Mouse (Mus musculus) gastrocnemius, postnatal 4 days (tissue): ENCODE measurements at regions not wholly inside any gene's neighbourhood (a gene's known extent, or its start where the extent isn't known, plus 50 kb on each side); places are given as distances from the start of the nearest gene placed in this dataset.
A peak's percentile ranks its signal among the peaks of the same experiment; 100 is the strongest.
"Not testable (repeated sequence)": the region's sequence is repeated elsewhere in the genome, so short reads cannot be mapped to it uniquely, and the experiment has no call there.

Source experiments
- DNase-seq, 2 experiments: peaks; one replicate each; pipeline ENCODE4 v3.0.0; 2021 to 2022; ENCODE audit warnings: low spot score in 2 of 2, mixed read lengths in 2 of 2

DNA sequence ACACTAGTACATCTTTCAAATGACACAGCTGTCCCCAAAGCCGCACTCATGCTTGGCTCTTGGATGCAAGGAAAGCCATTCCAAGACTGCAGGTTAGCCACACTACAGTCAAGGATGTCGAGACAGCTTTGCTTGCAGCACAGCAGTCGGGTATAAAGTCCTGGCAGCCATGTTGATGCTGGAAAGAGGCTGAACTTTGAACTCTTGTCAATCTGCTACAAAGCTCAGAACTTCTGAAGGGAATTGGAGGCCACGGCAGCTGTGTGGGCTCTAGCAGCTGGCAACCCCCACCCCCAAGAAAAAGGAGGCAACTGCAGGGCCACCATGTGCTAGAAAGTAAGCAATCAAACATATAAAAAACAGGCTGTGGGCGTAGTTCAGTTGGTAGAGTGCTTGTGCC lies 90.0 kb upstream of the Zcchc2 start:
- no peak for DNase-seq

DNA sequence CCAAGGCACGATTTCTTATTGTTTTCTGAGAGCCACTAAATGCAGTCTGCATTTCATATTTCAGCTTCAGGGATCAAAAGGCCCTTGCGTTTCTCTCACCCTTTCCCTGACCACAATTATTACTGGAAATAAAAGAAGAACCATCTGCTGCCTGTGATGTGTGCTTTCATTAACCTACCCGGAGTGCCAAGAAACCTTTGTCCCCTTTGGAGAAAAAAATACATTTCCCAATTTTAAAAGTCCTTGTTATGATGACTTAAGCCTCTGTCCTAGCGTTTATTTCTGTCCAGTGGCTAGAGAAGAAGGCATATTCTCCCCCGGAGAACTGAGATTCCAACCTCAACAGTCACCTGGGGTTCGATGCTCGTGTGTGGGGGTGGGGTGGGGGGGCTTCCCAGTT lies 89.3 kb upstream of the Zcchc2 start:
- no peak for DNase-seq

- DNase-seq = no peak
Measured at GRCm38 (mm10) chr1:105903286-105904115, 86.7 kb upstream of the Zcchc2 start.

GRCm38 (mm10) chr1:105904737-105905136 lies 85.5 kb upstream of the Zcchc2 start:
- no peak for DNase-seq

DNA sequence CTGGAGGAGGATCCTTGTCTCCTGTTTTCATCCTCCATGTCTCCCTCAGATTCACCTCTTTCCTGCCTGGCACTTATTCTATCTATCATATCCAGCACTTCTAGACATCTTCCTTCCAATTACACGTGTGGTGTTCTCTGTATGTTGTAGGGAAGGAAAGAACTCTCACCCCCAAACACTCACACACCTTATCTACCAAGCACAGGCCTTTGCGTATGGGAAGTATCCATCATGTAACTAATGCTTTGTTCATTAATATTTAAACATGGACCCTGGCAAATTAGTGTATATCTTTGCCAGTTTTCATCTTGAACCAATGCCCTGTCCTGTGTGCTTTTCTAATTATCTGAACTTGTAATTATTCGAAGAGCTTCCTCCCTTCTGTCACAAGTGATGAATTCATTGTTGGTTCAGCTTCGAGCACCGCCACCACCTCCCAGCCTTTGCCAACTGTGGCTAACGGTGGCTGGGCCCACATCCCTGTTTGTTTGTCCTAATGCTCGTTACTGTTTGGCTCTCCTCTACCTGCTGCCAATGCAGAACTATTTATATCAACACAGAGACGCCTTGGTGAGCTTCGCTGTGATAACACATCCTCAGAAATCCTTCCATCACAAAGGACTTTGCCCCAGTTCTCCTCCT lies 84.3 kb upstream of the Zcchc2 start:
- DNase-seq = no peak

DNA sequence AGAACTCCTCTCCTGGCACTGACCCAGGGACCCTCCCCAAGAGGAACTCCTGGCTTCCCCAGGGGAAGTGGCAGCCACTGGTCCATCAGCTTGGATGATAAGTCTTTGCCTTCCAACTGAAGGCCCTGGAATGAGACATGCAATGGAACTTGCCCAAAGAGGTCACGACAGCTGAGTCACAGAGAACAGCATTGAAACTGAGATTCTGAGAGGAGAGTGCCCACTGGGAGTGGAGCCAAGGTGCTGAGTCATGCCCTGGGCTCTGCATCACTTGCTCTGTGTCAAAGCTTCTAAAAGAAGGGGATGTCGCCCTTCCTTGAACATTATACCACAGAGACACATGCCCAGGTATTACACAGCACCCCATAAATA lies 83.8 kb upstream of the Zcchc2 start:
- DNase-seq = peak in 1 of 2 experiments; percentile 45

- no peak for DNase-seq
Measured at GRCm38 (mm10) chr1:105908029-105908876, 82.0 kb upstream of the Zcchc2 start.

DNA sequence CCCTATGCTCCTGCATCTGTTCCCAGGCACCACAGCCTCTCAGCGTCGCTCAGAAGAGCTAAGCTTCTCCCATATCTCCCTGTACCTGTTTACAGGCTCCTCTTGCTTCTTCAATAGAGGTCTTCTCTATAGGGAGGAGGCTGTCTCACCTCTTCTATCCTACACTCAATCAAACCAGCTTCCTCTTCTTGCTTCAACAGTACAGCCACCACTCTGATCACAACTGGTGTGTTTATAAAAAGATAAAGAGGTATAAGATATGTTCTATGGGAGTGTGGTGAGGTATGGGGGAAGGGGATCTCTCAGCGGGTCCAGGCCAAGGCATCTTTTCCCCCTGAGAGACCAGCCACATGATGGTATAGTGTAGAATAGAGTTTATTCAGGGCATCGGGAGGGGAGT lies 81.1 kb upstream of the Zcchc2 start:
- no peak for DNase-seq

DNA sequence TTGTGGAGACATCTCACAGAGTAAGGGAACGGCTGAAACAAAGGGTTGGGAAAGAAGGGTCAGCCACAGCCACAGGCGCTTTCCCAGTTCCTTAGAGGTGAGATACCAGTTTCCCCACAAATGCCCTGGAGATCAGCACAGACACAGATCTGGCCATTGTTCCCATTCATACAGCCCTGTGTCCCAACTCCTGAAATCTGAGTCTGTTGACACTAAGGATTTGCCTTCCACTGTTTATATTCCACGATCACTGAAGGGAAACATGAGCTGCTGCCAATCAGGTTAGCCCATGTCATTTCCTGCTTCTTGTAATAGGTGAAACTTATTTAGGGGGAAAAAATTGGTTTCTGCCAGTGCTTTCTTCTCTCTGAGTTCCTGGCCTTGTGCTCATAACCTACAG lies 78.5 kb upstream of the Zcchc2 start:
- no peak for DNase-seq

DNA sequence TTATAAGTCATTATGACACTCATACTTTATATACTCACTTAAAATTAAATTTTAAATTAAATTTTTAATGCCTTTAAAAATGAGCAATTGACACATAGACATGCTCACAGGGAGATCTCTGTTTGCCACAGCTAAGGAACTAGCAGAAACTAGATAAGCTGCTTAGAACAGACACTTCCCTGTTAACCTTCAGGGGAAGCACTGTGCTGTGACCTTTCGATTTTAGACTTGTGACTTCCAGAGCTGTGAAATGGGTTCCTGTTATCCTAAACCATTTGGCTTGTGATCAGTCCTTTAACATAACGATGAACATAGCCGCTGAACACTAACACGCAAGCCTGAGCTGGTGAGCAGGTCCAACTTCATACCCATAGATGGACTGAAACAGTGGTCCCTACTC lies 68.4 kb upstream of the Zcchc2 start:
- DNase-seq = no peak

DNA sequence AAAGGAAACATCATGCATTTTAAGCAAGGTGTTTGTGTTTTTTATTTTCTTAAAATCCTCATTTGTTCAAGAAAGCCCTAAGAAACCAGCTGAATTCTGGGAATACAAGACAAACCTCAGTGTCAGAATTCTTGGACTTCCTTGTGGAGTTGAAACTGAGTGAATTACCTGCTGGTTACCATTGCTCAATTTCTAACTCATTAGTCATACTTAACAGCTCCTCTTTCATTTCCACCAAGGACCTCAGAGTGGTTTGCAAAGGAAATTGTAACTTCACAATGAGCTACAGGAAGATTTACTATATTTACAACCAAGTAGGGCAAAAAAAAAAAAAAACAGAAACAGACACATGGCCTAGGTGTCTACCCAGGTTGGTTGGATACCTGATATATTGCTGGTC lies 67.6 kb upstream of the Zcchc2 start:
- DNase-seq = no peak

- DNase-seq = no peak
Measured at GRCm38 (mm10) chr1:105923001-105923400, 67.2 kb upstream of the Zcchc2 start.

DNA sequence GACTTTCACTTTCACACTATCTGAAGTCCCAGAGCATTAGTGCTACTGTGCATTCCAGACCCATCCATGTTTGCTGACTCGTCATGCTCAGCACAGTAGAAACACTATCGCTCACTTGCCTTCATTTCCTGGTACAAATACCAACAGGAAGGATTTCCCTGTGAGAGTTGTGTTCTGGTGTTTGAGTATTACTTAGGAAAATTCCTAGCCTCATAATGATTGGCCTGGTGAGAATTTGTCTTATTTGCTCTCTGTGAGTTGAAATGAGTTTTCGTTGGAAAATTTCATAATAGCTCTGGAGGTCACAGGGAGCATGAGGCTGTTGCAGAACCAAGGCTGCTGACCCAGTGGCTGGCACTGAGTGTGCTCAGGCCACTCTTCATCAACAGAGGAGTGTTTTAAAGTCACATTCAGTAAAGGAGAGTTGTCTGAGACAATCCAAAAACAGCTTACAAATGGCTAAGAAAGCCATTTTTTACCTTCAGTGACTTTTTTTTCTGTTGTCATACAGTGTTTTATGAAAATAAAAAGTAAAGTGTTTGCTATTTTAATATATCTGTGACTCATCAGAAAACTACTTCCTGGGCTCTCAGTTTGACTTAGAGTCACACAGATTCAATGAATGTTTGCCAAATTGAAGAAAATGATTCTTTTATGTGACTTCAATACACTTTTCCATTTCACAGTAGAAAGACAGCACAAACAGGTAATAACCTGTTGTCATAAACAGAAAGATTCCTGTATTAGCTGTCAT lies 64.4 kb upstream of the Zcchc2 start:
- DNase-seq = no peak

GRCm38 (mm10) chr1:105926871-105927270 lies 63.3 kb upstream of the Zcchc2 start:
- DNase-seq = no peak

- DNase-seq = no peak
Measured at GRCm38 (mm10) chr1:105930841-105931240, 59.4 kb upstream of the Zcchc2 start.

DNA sequence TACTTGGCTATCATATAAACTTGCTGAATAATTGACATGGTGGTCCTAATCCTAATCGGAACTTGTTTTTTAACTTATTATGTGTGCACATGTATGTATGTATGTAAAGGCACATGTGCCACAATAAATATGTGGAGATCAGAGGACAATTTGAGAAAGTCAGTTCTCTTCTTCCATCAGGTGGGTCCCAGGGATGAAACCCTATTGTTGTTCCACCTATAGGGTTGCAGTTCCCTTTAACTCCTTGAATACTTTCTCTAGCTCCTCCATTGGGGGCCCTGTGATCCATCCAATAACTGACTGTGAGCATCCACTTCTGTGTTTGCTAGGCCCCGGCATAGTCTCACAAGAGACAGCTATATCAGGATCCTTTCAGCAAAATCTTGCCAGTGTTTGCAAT lies 56.0 kb upstream of the Zcchc2 start:
- not testable (repeated sequence) for DNase-seq
